ENCODE assay signal across 9 mouse cellular contexts in the genomic region with DNA sequence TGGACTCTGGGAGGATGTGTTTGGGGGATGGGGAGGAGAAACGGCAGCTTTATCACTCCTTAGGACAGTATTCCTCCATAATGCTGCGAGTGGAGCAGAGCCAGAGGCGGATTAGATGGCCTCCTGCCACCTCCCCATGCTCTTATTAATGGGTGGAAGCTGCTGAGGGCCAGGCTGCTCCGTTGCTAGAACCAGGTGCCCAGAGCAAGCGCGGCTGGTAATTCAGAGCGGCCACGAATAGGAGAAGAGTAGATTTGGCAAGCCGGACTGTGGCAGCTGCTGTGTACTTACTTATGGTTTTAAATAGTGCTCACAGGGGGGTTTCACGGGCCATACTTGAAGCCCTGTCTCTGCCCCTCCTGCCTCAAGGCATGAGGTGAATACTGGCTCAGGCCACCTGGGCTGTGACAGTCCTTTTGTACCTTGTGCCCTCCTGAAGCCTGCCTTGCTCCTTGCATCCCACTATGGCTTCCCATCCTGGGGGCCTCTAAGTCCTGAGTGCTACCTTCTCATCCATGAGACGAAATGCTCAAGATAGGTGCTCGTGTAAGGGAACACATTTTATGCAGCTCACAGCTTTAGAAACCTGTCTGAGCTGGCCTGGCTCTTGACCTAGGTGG. TPM values are rescaled to one million over a fixed set of nuclear protein-coding genes. Genes with fewer than 3 reads are reported as not detected.
DNase-seq lines count a peak whose midpoint lies in the region; ATAC-seq lines count a peak whose summit lies in the region.
"Had no signal": no experiment of that assay in that cellular context is flagged by ENCODE, and none has a peak within 500 bp of the region (broad histone marks: within the 10 kb centered on the region; RNA-seq: fewer than 3 reads in every experiment).

No protein-coding gene starts in this region.

- DNase-seq in frontal cortex, adult 2 months (ENCODE audit: extremely low spot score in 1 of 2, low spot score in 1 of 2), result no peak
- DNase-seq in right cerebral cortex, postnatal 25 days, result peak; percentile 16
- DNase-seq in right cerebral cortex, postnatal 36 days (ENCODE audit: low spot score in 2 of 2), result no peak
- peak; percentile 50 to 53 for DNase-seq in layer of hippocampus, postnatal 10 days (ENCODE audit: low spot score in 2 of 2)
- no peak for DNase-seq in heart, adult 11 months
- DNase-seq in liver, result no peak
- DNase-seq in heart, adult 18-20 months, result no peak
- DNase-seq: gastrocnemius, postnatal 36 days had no signal

- ATAC-seq in frontal cortex, adult (ENCODE audit: low TSS enrichment), result peak; percentile 75

RNA-seq across cellular contexts. Expression of a gene that starts 14.7 kb away (rescaled TPM):
- polyA plus RNA-seq in frontal cortex, adult 2 months (2012; rRNA removed), result 29.9 and 31.0 TPM in 2 replicates
- 10 to 100 TPM; 74.1 to 75.4 TPM for total RNA-seq in layer of hippocampus, postnatal 10 days (2021)
- total RNA-seq in heart, adult 18-20 months (2021), result 1 to 10 TPM; 6.9 to 7.3 TPM

Comparison
In these comparisons a context has a peak if more than half of its experiments do, and no peak if none do; other contexts are left out.
1. DNase-seq: peak in right cerebral cortex, postnatal 25 days (single experiment) and layer of hippocampus, postnatal 10 days (2 of 2); none in frontal cortex, adult 2 months (0 of 2), right cerebral cortex, postnatal 36 days (0 of 2), heart, adult 11 months (single experiment), liver (single experiment) and heart, adult 18-20 months (0 of 2).
2. RNA of a gene that starts 14.7 kb away (total RNA-seq): 74.1 to 75.4 TPM in layer of hippocampus, postnatal 10 days; 6.9 to 7.3 TPM in heart, adult 18-20 months; every median in the first group is over 4 times any median in the second.